Mouse (Mus musculus): ENCODE results near the gene Fank1. TPM values are rescaled to one million over a fixed set of nuclear protein-coding genes. Genes with fewer than 3 reads are reported as not detected.

Gene Fank1
- not detected for total RNA-seq (2021)
- polyA plus RNA-seq (2012; rRNA removed) = 0.10 and 0.32 TPM in 2 replicates
- long read RNA-seq = 0 reads

DNA sequence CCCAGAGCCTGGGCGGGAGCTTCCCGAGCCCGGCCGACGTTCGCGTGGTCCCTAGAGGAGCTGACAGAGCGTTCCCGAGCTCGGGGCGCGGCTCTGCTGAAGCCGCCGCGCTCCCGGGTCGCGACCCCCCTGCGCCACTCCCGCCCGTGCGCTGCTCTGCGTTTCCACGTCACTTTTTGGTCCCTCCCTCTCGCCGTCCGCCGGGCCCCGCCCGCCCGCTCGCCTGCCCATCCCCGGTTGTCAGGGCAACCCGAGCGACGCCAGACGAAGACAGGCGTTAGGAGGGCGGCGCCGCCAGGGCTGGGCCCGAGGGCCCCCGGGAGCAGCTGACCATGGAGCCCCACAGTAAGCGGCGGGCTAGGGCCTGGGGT is at the start of gene Fank1:
TSS of gene Fank1 (plus strand) at position 236 of the 371 bp plus-strand sequence.
- Histone ChIP-seq H3K79me2 (replicated peaks; ENCODE audit: control insufficient read depth, insufficient read depth, low read length) (peaks cover 6% of the 10 kb centered on the region; the same call in 1 of the 2 replicates), H3K4me1 (ENCODE audit: control insufficient read depth, insufficient read depth, low read length) (peaks cover 6% of the 10 kb centered on the region), H3K4me3 (peak within 1 kb of the TSS; percentile 96), H3K27me3 (ENCODE audit: control insufficient read depth, insufficient read depth, low read length) (no peaks in the 10 kb centered on the region), H3K9ac (ENCODE audit: low read depth, low read length) (peak within 1 kb of the TSS; percentile 90), H3K36me3 (ENCODE audit: control insufficient read depth, insufficient read depth, low read length) (peaks cover 15% of the 10 kb centered on the region; the same call in 1 of the 2 replicates), H3K27ac (peak within 1 kb of the TSS; percentile 92)
- intact Hi-C loops (cut with DNase I) = no loop called here
- TF ChIP-seq POLR2A (IDR thresholded peaks at IDR 0.05; ENCODE audit: insufficient read depth, low read depth, low read length) (no peak; the same call in 1 of the 2 replicates), CTCF (IDR thresholded peaks at IDR 0.05) (no peak), EP300 (IDR thresholded peaks at IDR 0.05; ENCODE audit: insufficient read depth, low read depth, low read length) (no peak)
- peak; percentile 91 to 92 for DNase-seq
- WGBS = under 1% methylated on average over 45 of the region's 45 CpGs

GRCm38 (mm10) chr7:133727027-133727426 is 49.6 kb upstream of the Fank1 start:
- TF ChIP-seq EP300 (IDR thresholded peaks at IDR 0.05; ENCODE audit: insufficient read depth, low read depth, low read length) (0 out of 2 replicates have a peak, but pooled peaks have one; percentile 56), POLR2A (IDR thresholded peaks at IDR 0.05; ENCODE audit: insufficient read depth, low read depth, low read length) (no peak), CTCF (IDR thresholded peaks at IDR 0.05) (no peak)
- intact Hi-C loops (cut with DNase I) = loop anchor here (5.0 kb wide), 1 partner anchor 45 kb away; no protein-coding TSS in a partner anchor
- Histone ChIP-seq H3K27me3 (ENCODE audit: control insufficient read depth, insufficient read depth, low read length) (no peaks in the 10 kb centered on the region), H3K9ac (ENCODE audit: low read depth, low read length) (no peak overlapping the region), H3K36me3 (ENCODE audit: control insufficient read depth, insufficient read depth, low read length) (peaks cover 2% of the 10 kb centered on the region; the same call in 1 of the 2 replicates), H3K4me1 (ENCODE audit: control insufficient read depth, insufficient read depth, low read length) (peaks cover 12% of the 10 kb centered on the region), H3K4me3 (no peak overlapping the region), H3K27ac (peak overlapping the region; percentile 56), H3K79me2 (replicated peaks; ENCODE audit: control insufficient read depth, insufficient read depth, low read length) (no peaks in the 10 kb centered on the region)
- DNase-seq = peak in 1 of 2 experiments; percentile 30
- WGBS = 56% methylated on average over 6 of the region's 6 CpGs

- peak overlapping the region; percentile 88 for H3K27ac ChIP-seq
- no peaks in the 10 kb centered on the region for H3K27me3 ChIP-seq (ENCODE audit: control insufficient read depth, insufficient read depth, low read length)
- no peak for TF ChIP-seq POLR2A (IDR thresholded peaks at IDR 0.05; ENCODE audit: insufficient read depth, low read depth, low read length)
- TF ChIP-seq EP300 (IDR thresholded peaks at IDR 0.05; ENCODE audit: insufficient read depth, low read depth, low read length) = no peak
- no peak for TF ChIP-seq CTCF (IDR thresholded peaks at IDR 0.05)
- 80% methylated on average over 5 of the region's 5 CpGs for whole genome bisulfite sequencing
- H3K36me3 ChIP-seq (ENCODE audit: control insufficient read depth, insufficient read depth, low read length) = peaks cover 2% of the 10 kb centered on the region; the same call in 1 of the 2 replicates
- H3K9ac ChIP-seq (ENCODE audit: low read depth, low read length) = no peak overlapping the region
- DNase-seq = no peak
- H3K4me3 ChIP-seq = no peak overlapping the region
- peaks cover 15% of the 10 kb centered on the region for H3K4me1 ChIP-seq (ENCODE audit: control insufficient read depth, insufficient read depth, low read length)
- intact Hi-C loops (cut with DNase I) = loop anchor here (5.0 kb wide), 1 partner anchor 43 kb away; no protein-coding TSS in a partner anchor
- no peaks in the 10 kb centered on the region for H3K79me2 ChIP-seq (replicated peaks; ENCODE audit: control insufficient read depth, insufficient read depth, low read length)
These were observed 47.3 kb upstream of the Fank1 start for GRCm38 (mm10) chr7:133729351-133729750.

- WGBS = 28% methylated on average over 11 of the region's 11 CpGs
- intact Hi-C loops (cut with DNase I) = no loop called here
- peak; percentile 31 to 36 for DNase-seq
- Histone ChIP-seq H3K79me2 (replicated peaks; ENCODE audit: control insufficient read depth, insufficient read depth, low read length) (no peaks in the 10 kb centered on the region), H3K27ac (peak overlapping the region; percentile 88), H3K4me3 (no peak overlapping the region), H3K9ac (ENCODE audit: low read depth, low read length) (peak overlapping the region; percentile 44), H3K4me1 (ENCODE audit: control insufficient read depth, insufficient read depth, low read length) (peaks cover 15% of the 10 kb centered on the region), H3K27me3 (ENCODE audit: control insufficient read depth, insufficient read depth, low read length) (no peaks in the 10 kb centered on the region), H3K36me3 (ENCODE audit: control insufficient read depth, insufficient read depth, low read length) (peaks cover 2% of the 10 kb centered on the region; the same call in 1 of the 2 replicates)
- TF ChIP-seq POLR2A (IDR thresholded peaks at IDR 0.05; ENCODE audit: insufficient read depth, low read depth, low read length) (peak; percentile 30; the same call in 1 of the 2 replicates), CTCF (IDR thresholded peaks at IDR 0.05) (no peak)
These were observed 46.1 kb upstream of the Fank1 start for GRCm38 (mm10) chr7:133730324-133731191.

DNA sequence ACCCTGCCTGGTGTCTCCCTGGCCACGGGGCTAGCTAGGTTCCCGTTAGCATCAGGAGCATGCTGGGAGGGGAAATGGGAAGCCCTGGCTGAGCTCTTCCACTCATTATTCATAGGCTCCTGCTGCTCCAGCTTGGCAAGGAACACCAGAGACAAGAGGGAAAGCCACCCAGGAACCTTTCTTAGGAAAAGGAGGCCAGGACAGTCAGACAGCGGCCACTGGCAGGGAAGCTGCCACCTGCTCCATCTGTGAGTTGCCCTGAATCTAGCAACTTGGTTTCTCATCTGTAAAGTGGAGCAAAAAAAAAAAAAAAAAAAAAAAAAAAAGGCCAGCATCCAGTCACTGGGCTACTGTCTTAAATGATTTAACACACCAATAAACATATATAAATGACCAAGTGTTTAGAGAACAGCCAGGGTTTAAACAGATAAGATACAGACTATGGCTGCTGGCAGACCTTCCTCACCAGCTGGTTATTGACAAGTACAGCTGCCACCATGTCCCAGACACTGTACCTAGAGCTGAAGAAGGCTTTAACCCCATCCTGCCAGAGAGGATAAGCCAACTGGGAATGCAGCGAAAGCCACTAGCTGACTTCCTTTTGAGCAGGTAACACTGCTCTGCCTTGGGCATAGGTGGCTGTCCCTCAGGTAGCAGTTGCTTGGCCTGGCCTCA is 44.6 kb upstream of the Fank1 start:
- H3K36me3 ChIP-seq (ENCODE audit: control insufficient read depth, insufficient read depth, low read length) = peaks cover 2% of the 10 kb centered on the region; the same call in 1 of the 2 replicates
- no peak for TF ChIP-seq POLR2A (IDR thresholded peaks at IDR 0.05; ENCODE audit: insufficient read depth, low read depth, low read length)
- TF ChIP-seq EP300 (IDR thresholded peaks at IDR 0.05; ENCODE audit: insufficient read depth, low read depth, low read length) = no peak
- 41% methylated on average over 4 of the region's 4 CpGs for WGBS
- peaks cover 15% of the 10 kb centered on the region for H3K4me1 ChIP-seq (ENCODE audit: control insufficient read depth, insufficient read depth, low read length)
- no peaks in the 10 kb centered on the region for H3K79me2 ChIP-seq (replicated peaks; ENCODE audit: control insufficient read depth, insufficient read depth, low read length)
- no peaks in the 10 kb centered on the region for H3K27me3 ChIP-seq (ENCODE audit: control insufficient read depth, insufficient read depth, low read length)
- H3K27ac ChIP-seq = peak overlapping the region; percentile 88
- intact Hi-C loops (cut with DNase I) = no loop called here
- H3K9ac ChIP-seq (ENCODE audit: low read depth, low read length) = no peak overlapping the region
- peak in 1 of 2 experiments; percentile 33 for DNase-seq
- H3K4me3 ChIP-seq = no peak overlapping the region
